Mouse (Mus musculus) G1E (cell line): Measurements from ENCODE around the gene Bik. TPM values are rescaled to one million over a fixed set of nuclear protein-coding genes. Genes with fewer than 3 reads are reported as not detected.

Experiments
- ATAC-seq: 2 replicates; pipeline ENCODE4 v1.8.0; 2016; ENCODE audit warnings: mild to moderate bottlenecking; ENCODE audit not compliant: insufficient number of reproducible peaks, poor library complexity, low FRiP score, severe bottlenecking; ENCODE audit errors: extremely low read depth
- DNase-seq: peaks from one replicate; pipeline ENCODE4 v3.0.0; 2012; ENCODE audit warnings: low spot score
- H3K27me3 ChIP-seq: 2 replicates; pipeline ENCODE4 v1.6.1; 2012; ENCODE audit warnings: mild to moderate bottlenecking, low read length, inconsistent platforms; ENCODE audit not compliant: insufficient read depth
- H3K36me3 ChIP-seq: replicated peaks from 2 replicates; pipeline ENCODE3; 2012; ENCODE audit warnings: mild to moderate bottlenecking, inconsistent platforms
- H3K4me1 ChIP-seq: 2 replicates; pipeline ENCODE4 v1.6.1; 2012; ENCODE audit warnings: low read depth, low read length, inconsistent platforms, mixed read lengths; ENCODE audit not compliant: insufficient read depth
- H3K4me3 ChIP-seq: 2 replicates; pipeline ENCODE4 v1.5.1; 2012; ENCODE audit warnings: low read depth, mild to moderate bottlenecking, inconsistent platforms, low read length, moderate library complexity, mixed read lengths
- H3K9me3 ChIP-seq: replicated peaks from 2 replicates; pipeline ENCODE4 v1.6.1; 2012; ENCODE audit warnings: inconsistent platforms
- CTCF ChIP-seq: IDR thresholded peaks from 2 replicates; pipeline ENCODE4 v1.5.1; 2012; ENCODE audit warnings: low read depth, low read length, inconsistent platforms, mixed read lengths
- GATA1 ChIP-seq: IDR thresholded peaks from 2 replicates; pipeline ENCODE4 v1.6.1; 2012; ENCODE audit warnings: borderline replicate concordance, low read length, inconsistent platforms, mixed read lengths
- GATA2 ChIP-seq: IDR thresholded peaks from 2 replicates; pipeline ENCODE4 v1.6.1; 2012; ENCODE audit warnings: low read depth, low read length, inconsistent platforms, borderline replicate concordance
- POLR2AphosphoS5 ChIP-seq: IDR thresholded peaks from 2 replicates; pipeline ENCODE4 v1.6.1; 2012; ENCODE audit warnings: low read depth, low read length, inconsistent platforms; ENCODE audit not compliant: insufficient replicate concordance
- TAL1 ChIP-seq: conservative IDR thresholded peaks from 2 replicates; pipeline ENCODE4 v1.6.1; 2012; ENCODE audit warnings: low read depth, low read length, inconsistent platforms, mixed read lengths
- polyA plus RNA-seq: library from polyadenylated mRNA; stranded (reverse); fragments of >175 nt; gene quantifications from 2 replicates; pipeline ENCODE4 v1.2.3, GENCODE M21; 2012
- total RNA-seq, 2 experiments: library from RNA; stranded (forward) in 1 of 2; stranded (reverse) in 1 of 2; fragments of 200-1000 nt in 1 of 2; fragments of >200 nt in 1 of 2; fragmentation: Nextera tagmentation in 1 of 2; gene quantifications; 2 replicates each; pipeline ENCODE4 v1.2.3; 2014 to 2017

The Bik gene
- total and polyA plus RNA-seq, 3 experiments, result not detected

DNA sequence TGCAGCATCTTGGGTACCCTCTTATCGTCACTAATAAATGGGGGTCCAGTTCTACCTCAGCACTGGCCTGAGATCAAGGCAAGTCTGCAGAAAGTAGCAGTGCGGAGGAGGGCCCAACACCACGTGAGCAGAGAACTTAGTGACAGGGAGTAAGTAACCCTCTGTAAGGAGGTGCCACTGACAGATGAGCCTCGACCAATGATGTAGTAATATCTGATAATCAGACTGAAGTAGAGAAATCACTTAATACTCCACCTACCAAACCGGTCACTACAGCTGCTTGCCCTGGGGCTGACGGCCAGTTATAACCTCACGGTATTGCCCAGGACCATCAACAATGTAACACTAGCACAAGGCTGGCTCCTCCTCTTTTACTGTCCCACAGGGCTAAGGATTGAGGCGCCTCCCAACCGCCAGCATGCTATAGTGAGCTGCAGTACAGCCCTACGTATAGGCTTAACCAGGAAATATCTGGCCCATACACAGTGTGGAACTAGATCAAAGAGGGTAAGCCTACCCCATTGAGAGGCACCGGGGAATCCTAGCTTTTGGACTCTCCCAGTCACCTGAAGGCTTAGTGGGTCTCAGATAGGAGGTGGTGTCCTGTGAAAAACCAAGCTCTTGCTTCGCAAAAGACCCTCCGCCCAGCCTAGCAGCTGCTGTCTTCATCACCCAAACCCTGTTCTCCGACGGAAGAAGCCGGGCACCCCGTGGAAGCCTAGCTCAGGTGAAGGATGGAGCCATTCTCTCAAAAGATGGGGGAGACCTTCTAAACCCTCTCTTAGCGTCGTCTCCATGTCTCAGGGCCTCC lies 67.2 kb downstream of the Bik start:
- Histone ChIP-seq H3K36me3 (peaks cover 44% of the 10 kb centered on the region), H3K27me3 (no peaks in the 10 kb centered on the region), H3K4me3 (peak overlapping the region; percentile 92), H3K4me1 (peaks cover 65% of the 10 kb centered on the region), H3K9me3 (no peaks in the 10 kb centered on the region)
- no peak for TF ChIP-seq TAL1
- TF ChIP-seq GATA2, result no peak
- no peak for TF ChIP-seq CTCF
- no peak for TF ChIP-seq POLR2AphosphoS5
- TF ChIP-seq GATA1, result no peak
- ATAC-seq (peak; percentile 72), DNase-seq (peak; percentile 51)

Other genes with a start within 250 kb of the Bik start
- gene Arfgap3, start 176.6 kb upstream of the Bik start, total RNA-seq (2014; fragmentation: Nextera tagmentation), result 39.7 and 56.7 TPM in 2 replicates
- 47.0 and 49.7 TPM in 2 replicates for gene Arfgap3, start 176.6 kb upstream of the Bik start, total RNA-seq (2017)
- gene Arfgap3, start 176.6 kb upstream of the Bik start, polyA plus RNA-seq, result 7.1 and 8.4 TPM in 2 replicates
- gene Pacsin2, start 62.3 kb upstream of the Bik start, total RNA-seq (2014; fragmentation: Nextera tagmentation), result 34.5 and 36.0 TPM in 2 replicates
- 41.6 and 45.2 TPM in 2 replicates for gene Pacsin2, start 62.3 kb upstream of the Bik start, total RNA-seq (2017)
- 60.5 and 61.0 TPM in 2 replicates for gene Pacsin2, start 62.3 kb upstream of the Bik start, polyA plus RNA-seq
- 12.3 and 15.7 TPM in 2 replicates for gene Ttll1, start 16.0 kb upstream of the Bik start, total RNA-seq (2014; fragmentation: Nextera tagmentation)
- gene Ttll1, start 16.0 kb upstream of the Bik start, total RNA-seq (2017), result 5.6 and 6.5 TPM in 2 replicates
- 2.0 and 2.3 TPM in 2 replicates for gene Ttll1, start 16.0 kb upstream of the Bik start, polyA plus RNA-seq
- 13.5 and 31.8 TPM in 2 replicates for gene Tspo, start 36.7 kb downstream of the Bik start, total RNA-seq (2014; fragmentation: Nextera tagmentation)
- gene Tspo, start 36.7 kb downstream of the Bik start, total RNA-seq (2017), result 50.5 and 63.3 TPM in 2 replicates
- 108 and 114 TPM in 2 replicates for gene Tspo, start 36.7 kb downstream of the Bik start, polyA plus RNA-seq
- 8.5 and 17.7 TPM in 2 replicates for gene Mcat, start 36.9 kb downstream of the Bik start, total RNA-seq (2014; fragmentation: Nextera tagmentation)
- gene Mcat, start 36.9 kb downstream of the Bik start, total RNA-seq (2017), result 13.4 and 14.0 TPM in 2 replicates
- gene Mcat, start 36.9 kb downstream of the Bik start, polyA plus RNA-seq, result 17.1 and 20.2 TPM in 2 replicates
- gene Ttll12, start 68.3 kb downstream of the Bik start, total RNA-seq (2014; fragmentation: Nextera tagmentation), result 50.4 and 59.4 TPM in 2 replicates
- 15.5 and 17.0 TPM in 2 replicates for gene Ttll12, start 68.3 kb downstream of the Bik start, total RNA-seq (2017)
- gene Ttll12, start 68.3 kb downstream of the Bik start, polyA plus RNA-seq, result 128 and 181 TPM in 2 replicates
- not detected in 2 replicates for gene Scube1, start 198.2 kb downstream of the Bik start, total RNA-seq (2014; fragmentation: Nextera tagmentation)
- gene Scube1, start 198.2 kb downstream of the Bik start, total RNA-seq (2017), result 0.05 and 0.12 TPM in 2 replicates
- gene Scube1, start 198.2 kb downstream of the Bik start, polyA plus RNA-seq, result not detected in 2 replicates